Mouse (Mus musculus): Measurements from ENCODE around the gene Ccdc177.
A peak's percentile ranks its signal among the peaks of the same experiment; 100 is the strongest.

- TF ChIP-seq CTCF (IDR thresholded peaks at IDR 0.05; ENCODE audit: extremely low read depth, insufficient read depth, insufficient read length, insufficient replicate concordance): peak; percentile 99
- no peak for TF ChIP-seq POLR2A (IDR thresholded peaks at IDR 0.05; ENCODE audit: low read depth, low read length)
Measured at GRCm38 (mm10) chr12:80769697-80770096, 9.2 kb upstream of the Ccdc177 start.
